Mouse (Mus musculus) CH12.LX (cell line): ENCODE results near the gene Rpl41. TPM values are rescaled to one million over a fixed set of nuclear protein-coding genes. Genes with fewer than 3 reads are reported as not detected.

Source experiments
- DNase-seq: peaks from one replicate; pipeline ENCODE4 v3.0.0-alpha.2; 2013; ENCODE audit errors: extremely low read depth
- H3K27ac ChIP-seq: 2 replicates; pipeline ENCODE4 v1.5.1; 2012; ENCODE audit warnings: low read depth, mild to moderate bottlenecking, control low read depth, moderate library complexity; ENCODE audit not compliant: insufficient read depth
- H3K27me3 ChIP-seq: replicated peaks from 2 replicates; pipeline ENCODE3; 2012; ENCODE audit warnings: inconsistent platforms
- H3K36me3 ChIP-seq, 2 experiments: replicated peaks in 1 of 2; 2 replicates each; pipeline versions ENCODE3 to v1.6.1; 2012; ENCODE audit warnings: inconsistent platforms in 1 of 2, low read length in 1 of 2, mild to moderate bottlenecking in 1 of 2, mixed read lengths in 1 of 2, moderate library complexity in 1 of 2; ENCODE audit not compliant: control insufficient read depth in 1 of 2, insufficient read depth in 1 of 2
- H3K4me1 ChIP-seq, 2 experiments: 2 replicates each; pipeline ENCODE4 v1.6.1; 2012; ENCODE audit warnings: inconsistent platforms in 1 of 2, moderate library complexity in 1 of 2; ENCODE audit not compliant: insufficient read depth in 2 of 2, control insufficient read depth in 1 of 2
- H3K4me2 ChIP-seq: 2 replicates; pipeline ENCODE4 v1.6.1; 2012; ENCODE audit warnings: low read depth, mild to moderate bottlenecking, control low read depth; ENCODE audit not compliant: poor library complexity, insufficient read depth, severe bottlenecking
- H3K4me3 ChIP-seq, 3 experiments: fragments of 150-350 bp in 1 of 3; sonication (generic) in 1 of 3; replicated peaks in 1 of 3; 2 replicates each; pipeline versions ENCODE3 to v1.5.1; 2011 to 2012; ENCODE audit warnings: low read depth in 2 of 3, low read length in 2 of 3, mild to moderate bottlenecking in 2 of 3, moderate library complexity in 2 of 3, control low read depth in 1 of 3, improper control_type of control experiment in 1 of 3, inconsistent platforms in 1 of 3, mixed read lengths in 1 of 3; ENCODE audit not compliant: poor library complexity in 1 of 3
- H3K79me2 ChIP-seq: replicated peaks from 2 replicates; pipeline ENCODE4 v1.6.1; 2012; ENCODE audit warnings: mild to moderate bottlenecking, moderate library complexity; ENCODE audit not compliant: control insufficient read depth, poor library complexity, insufficient read depth, severe bottlenecking; ENCODE audit errors: extremely low read depth
- H3K9ac ChIP-seq: 2 replicates; pipeline ENCODE4 v1.6.1; 2012; ENCODE audit warnings: low read depth, mild to moderate bottlenecking, control low read depth, moderate library complexity; ENCODE audit not compliant: insufficient read depth
- H3K9me3 ChIP-seq: replicated peaks from 2 replicates; pipeline ENCODE3; 2012; ENCODE audit warnings: low read length, inconsistent platforms, mixed read lengths
- BHLHE40 ChIP-seq: IDR thresholded peaks from 2 replicates; pipeline ENCODE4 v1.6.1; 2011; ENCODE audit warnings: mild to moderate bottlenecking, low read depth, low read length, improper control_type of control experiment
- CHD1 ChIP-seq: IDR thresholded peaks from 2 replicates; pipeline ENCODE4 v1.6.1; 2012; ENCODE audit warnings: low read depth, low read length, improper control_type of control experiment, inconsistent platforms
- CHD2 ChIP-seq: IDR thresholded peaks from 2 replicates; pipeline ENCODE4 v1.6.1; 2011; ENCODE audit warnings: low read length, improper control_type of control experiment
- CTCF ChIP-seq, 2 experiments: IDR thresholded peaks in 1 of 2; conservative IDR thresholded peaks in 1 of 2; 2 replicates each; pipeline ENCODE4 v1.5.1; 2011 to 2012; ENCODE audit warnings: low read depth in 2 of 2, low read length in 2 of 2, improper control_type of control experiment in 1 of 2, inconsistent platforms in 1 of 2, mild to moderate bottlenecking in 1 of 2, moderate library complexity in 1 of 2
- ELF1 ChIP-seq: IDR thresholded peaks from 2 replicates; pipeline ENCODE4 v1.6.1; 2014; ENCODE audit warnings: low read depth, mild to moderate bottlenecking, inconsistent platforms, low read length, improper control_type of control experiment
- EP300 ChIP-seq: IDR thresholded peaks from 2 replicates; pipeline ENCODE4 v1.6.1; 2011; ENCODE audit warnings: low read length, improper control_type of control experiment
- ETS1 ChIP-seq: conservative IDR thresholded peaks from 2 replicates; pipeline ENCODE4 v1.6.1; 2012; ENCODE audit warnings: low read depth, mild to moderate bottlenecking, inconsistent platforms, low read length, improper control_type of control experiment, moderate library complexity
- HCFC1 ChIP-seq: IDR thresholded peaks from 2 replicates; pipeline ENCODE4 v1.6.1; 2012; ENCODE audit warnings: low read depth, mild to moderate bottlenecking, inconsistent platforms, low read length, improper control_type of control experiment
- KAT2A ChIP-seq: IDR thresholded peaks from 2 replicates; pipeline ENCODE4 v1.6.1; 2012; ENCODE audit warnings: low read length, improper control_type of control experiment, inconsistent platforms; ENCODE audit not compliant: insufficient replicate concordance
- MAFK ChIP-seq: IDR thresholded peaks from 2 replicates; pipeline ENCODE4 v1.6.1; 2011; ENCODE audit warnings: low read length, improper control_type of control experiment; ENCODE audit not compliant: insufficient replicate concordance
- MAX ChIP-seq: IDR thresholded peaks from 2 replicates; pipeline ENCODE4 v1.6.1; 2011; ENCODE audit warnings: low read length, improper control_type of control experiment
- MAZ ChIP-seq: IDR thresholded peaks from 2 replicates; pipeline ENCODE4 v1.6.1; 2012; ENCODE audit warnings: low read depth, mild to moderate bottlenecking, inconsistent platforms, low read length, improper control_type of control experiment, moderate library complexity
- MEF2A ChIP-seq: IDR thresholded peaks from 2 replicates; pipeline ENCODE4 v1.6.1; 2014; ENCODE audit warnings: low read depth, mild to moderate bottlenecking, inconsistent platforms, low read length, improper control_type of control experiment, borderline replicate concordance
- MYC ChIP-seq: IDR thresholded peaks from 2 replicates; pipeline ENCODE4 v1.6.1; 2011; ENCODE audit warnings: low read depth, mild to moderate bottlenecking, improper control_type of control experiment, low read length
- NELFE ChIP-seq: IDR thresholded peaks from 2 replicates; pipeline ENCODE4 v1.6.1; 2011; ENCODE audit warnings: low read depth, low read length, improper control_type of control experiment
- NRF1 ChIP-seq: IDR thresholded peaks from 2 replicates; pipeline ENCODE4 v1.6.1; 2014; ENCODE audit warnings: low read depth, mild to moderate bottlenecking, inconsistent platforms, low read length, improper control_type of control experiment, moderate library complexity
- POLR2AphosphoS2 ChIP-seq: IDR thresholded peaks from 2 replicates; pipeline ENCODE4 v1.6.1; 2011; ENCODE audit warnings: low read depth, low read length, improper control_type of control experiment
- RAD21 ChIP-seq: IDR thresholded peaks from 2 replicates; pipeline ENCODE4 v1.6.1; 2011; ENCODE audit warnings: low read depth, mild to moderate bottlenecking, low read length, improper control_type of control experiment, moderate library complexity
- SMC3 ChIP-seq: IDR thresholded peaks from 2 replicates; pipeline ENCODE4 v1.6.1; 2011; ENCODE audit warnings: low read depth, low read length, improper control_type of control experiment
- TBP ChIP-seq: conservative IDR thresholded peaks from 2 replicates; pipeline ENCODE4 v1.6.1; 2011; ENCODE audit warnings: low read depth, low read length, improper control_type of control experiment
- TCF12 ChIP-seq: IDR thresholded peaks from 2 replicates; pipeline ENCODE4 v1.6.1; 2014; ENCODE audit warnings: low read depth, mild to moderate bottlenecking, inconsistent platforms, low read length, improper control_type of control experiment
- UBTF ChIP-seq: IDR thresholded peaks from 2 replicates; pipeline ENCODE4 v1.6.1; 2012; ENCODE audit warnings: low read depth, mild to moderate bottlenecking, inconsistent platforms, low read length, improper control_type of control experiment, moderate library complexity
- USF2 ChIP-seq: conservative IDR thresholded peaks from 2 replicates; pipeline ENCODE4 v1.6.1; 2011; ENCODE audit warnings: low read depth, low read length, improper control_type of control experiment
- ZNF384 ChIP-seq: IDR thresholded peaks from 2 replicates; pipeline ENCODE4 v1.6.1; 2012; ENCODE audit warnings: low read depth, low read length, improper control_type of control experiment, inconsistent platforms
- dilution Hi-C: fragments of 300-500 bp; cut with MboI; formaldehyde crosslinking; loops from 2 replicates; pipeline ENCODE4 v1.14.3; 2020; ENCODE audit warnings: low sequenced_read_pairs; ENCODE audit not compliant: extremely low pct_unique_long_range_greater_than_20kb, extremely low pct_ligation_motif_present
- in situ Hi-C: fragments of 300-500 bp; cut with MboI; formaldehyde crosslinking; loops from 3 replicates; pipeline ENCODE4 v1.14.3; 2019; ENCODE audit warnings: low sequenced_read_pairs, low pct_ligation_motif_present, low pct_unique_long_range_greater_than_20kb, mixed read lengths
- polyA plus RNA-seq: library from polyadenylated mRNA; unstranded; fragments of >175 nt; gene quantifications from 2 replicates; pipeline ENCODE4 v1.2.1, GENCODE M21; 2012; ENCODE audit warnings: low read depth; ENCODE audit not compliant: insufficient read length
- total RNA-seq, 2 experiments: library from RNA; depleted of rRNA; stranded (reverse); fragments of 300-350 nt in 1 of 2; fragments of >200 nt in 1 of 2; gene quantifications; 2 replicates each; pipeline ENCODE4 v1.2.3; 2012 to 2014

The Rpl41 gene
- total and polyA plus RNA-seq, 3 experiments, result 2,709 to 8,549 (median 8,065) TPM

- H3K79me2 ChIP-seq, result no peaks in the 10 kb centered on the region
- dilution Hi-C loops, result no loop called here
- DNase-seq, result peak; percentile 31
- in situ Hi-C loops, result no loop called here
- no peak overlapping the region for H3K4me3 ChIP-seq
- H3K4me2 ChIP-seq, result no peak overlapping the region
- no peaks in the 10 kb centered on the region for H3K9me3 ChIP-seq
- no peaks in the 10 kb centered on the region for H3K4me1 ChIP-seq
- peak; percentile 61 for TF ChIP-seq RAD21
- no peak for TF ChIP-seq HCFC1
- peak; percentile 27; the same call in 1 of the 2 replicates for TF ChIP-seq MYC
- no peak for TF ChIP-seq MAZ
- TF ChIP-seq POLR2AphosphoS2, result no peak
- TF ChIP-seq MAX, result 0 out of 2 replicates have a peak, but pooled peaks have one; percentile 18
- peak; percentile 13 to 71; a peak in 2 of 4 replicates for TF ChIP-seq CTCF (conservative IDR thresholded peaks at IDR 0.05 in 1 of 2, IDR thresholded peaks at IDR 0.05 in 1 of 2; ENCODE audit: low read depth in 2 of 2, low read length in 2 of 2)
- no peak for TF ChIP-seq CHD1
- TF ChIP-seq SMC3, result peak; percentile 59
- H3K36me3 ChIP-seq, result peaks cover 72 to 82% of the 10 kb centered on the region in 2 experiments
- no peak overlapping the region for H3K27ac ChIP-seq
- no peak overlapping the region for H3K9ac ChIP-seq
- no peaks in the 10 kb centered on the region for H3K27me3 ChIP-seq
These were observed 30.3 kb downstream of the Rpl41 start for GRCm38 (mm10) chr10:128518833-128519232.

DNA sequence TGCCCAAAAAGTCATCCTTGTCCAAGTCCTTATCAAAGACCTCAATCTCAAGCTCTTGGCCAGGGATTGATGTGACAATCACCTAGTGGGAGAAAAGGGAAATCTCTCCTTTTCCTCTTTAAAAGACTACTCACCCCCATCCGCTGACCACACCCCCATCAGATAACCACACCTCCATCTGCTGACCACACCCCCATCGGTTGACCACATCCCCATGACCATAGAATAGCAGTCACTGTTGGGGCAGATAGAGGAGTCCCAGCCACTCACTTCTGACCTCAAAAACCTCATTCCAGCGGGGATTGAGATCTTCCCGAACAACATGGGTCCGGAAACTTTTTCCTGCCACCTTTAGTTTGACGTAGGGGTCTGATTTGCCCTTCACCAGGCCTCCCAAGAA is 32.4 kb downstream of the Rpl41 start:
- dilution Hi-C loops (no loop called here), in situ Hi-C loops (no loop called here)
- Histone ChIP-seq H3K79me2 (no peaks in the 10 kb centered on the region), H3K9ac (no peak overlapping the region), H3K4me2 (no peak overlapping the region), H3K4me3 (no peak overlapping the region), H3K9me3 (no peaks in the 10 kb centered on the region), H3K4me1 (no peaks in the 10 kb centered on the region), H3K27ac (no peak overlapping the region), H3K27me3 (no peaks in the 10 kb centered on the region), H3K36me3 (peaks cover 81 to 89% of the 10 kb centered on the region in 2 experiments)
- DNase-seq, result no peak
- no peak for TF ChIP-seq ZNF384

DNA sequence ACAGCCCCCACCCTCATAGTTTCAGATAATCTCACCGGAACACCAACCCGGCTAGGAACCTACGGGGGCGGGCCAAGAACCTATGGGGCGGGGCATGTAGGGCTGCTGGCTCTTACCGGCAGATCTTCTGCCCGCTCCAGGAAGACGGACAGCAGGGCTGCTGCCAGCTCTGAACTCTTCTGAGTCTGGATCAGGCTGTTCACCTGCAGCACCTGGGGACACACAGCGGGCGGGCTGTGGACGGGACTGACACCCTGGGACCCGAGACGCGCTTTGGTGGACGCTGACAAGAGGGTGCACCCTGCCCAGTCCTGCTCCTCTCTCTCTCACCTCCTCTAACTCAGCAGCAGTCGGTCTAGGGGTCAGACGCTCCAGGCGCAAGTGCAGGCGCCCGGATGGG is 33.1 kb downstream of the Rpl41 start:
- TF ChIP-seq MAX (no peak), MEF2A (no peak), CHD2 (no peak), EP300 (no peak), CTCF (conservative IDR thresholded peaks at IDR 0.05 in 1 of 2, IDR thresholded peaks at IDR 0.05 in 1 of 2; ENCODE audit: low read depth in 2 of 2, low read length in 2 of 2) (no peak), HCFC1 (no peak), TBP (no peak), TCF12 (no peak), CHD1 (no peak), SMC3 (no peak), ELF1 (no peak), UBTF (no peak), KAT2A (no peak), NRF1 (no peak), USF2 (no peak), BHLHE40 (no peak), RAD21 (no peak), NELFE (no peak), MAFK (no peak), ETS1 (no peak)
- Histone ChIP-seq H3K27ac (no peak overlapping the region), H3K36me3 (peaks cover 81 to 89% of the 10 kb centered on the region in 2 experiments), H3K9ac (no peak overlapping the region), H3K79me2 (no peaks in the 10 kb centered on the region), H3K9me3 (no peaks in the 10 kb centered on the region), H3K4me3 (no peak overlapping the region), H3K4me1 (no peaks in the 10 kb centered on the region), H3K4me2 (no peak overlapping the region), H3K27me3 (no peaks in the 10 kb centered on the region)
- in situ Hi-C loops, result no loop called here
- no peak for DNase-seq
- dilution Hi-C loops, result no loop called here
